Mouse (Mus musculus) limb, embryonic 11.5 days (tissue): ENCODE measurements around the gene Dlec1. TPM values are rescaled to one million over a fixed set of nuclear protein-coding genes. Genes with fewer than 3 reads are reported as not detected.
A peak's percentile ranks its signal among the peaks of the same experiment; 100 is the strongest.

Source experiments
- ATAC-seq: fragments of 200-750 bp; cut with Nextera tagmentation; 2 replicates; pipeline ENCODE4 v1.8.0; 2017; ENCODE audit warnings: low read depth; ENCODE audit not compliant: insufficient number of reproducible peaks, low FRiP score, low TSS enrichment
- DNase-seq: peaks from one replicate; pipeline ENCODE4 v3.0.0-alpha.2; 2015; ENCODE audit warnings: low spot score
- H3K27ac ChIP-seq: fragments of 300-500 bp; sonication (generic); replicated peaks from 2 replicates; pipeline ENCODE4 v1.5.1; 2014; ENCODE audit warnings: low read depth, mild to moderate bottlenecking, low read length
- H3K27me3 ChIP-seq: fragments of 300-500 bp; sonication (generic); 2 replicates; pipeline ENCODE4 v1.6.1; 2014; ENCODE audit warnings: mild to moderate bottlenecking, low read length, mixed read lengths; ENCODE audit not compliant: control insufficient read depth, insufficient read depth
- H3K36me3 ChIP-seq: fragments of 300-500 bp; sonication (generic); 2 replicates; pipeline ENCODE4 v1.6.1; 2014; ENCODE audit warnings: mild to moderate bottlenecking, low read length, moderate library complexity, mixed read lengths; ENCODE audit not compliant: control insufficient read depth, insufficient read depth
- H3K4me1 ChIP-seq: fragments of 300-500 bp; sonication (generic); 2 replicates; pipeline ENCODE4 v1.6.1; 2014; ENCODE audit warnings: low read length, mixed read lengths; ENCODE audit not compliant: control insufficient read depth, insufficient read depth
- H3K4me2 ChIP-seq: fragments of 300-500 bp; sonication (generic); 2 replicates; pipeline ENCODE4 v1.6.1; 2014; ENCODE audit warnings: low read depth, mild to moderate bottlenecking, moderate library complexity; ENCODE audit not compliant: severe bottlenecking
- H3K4me3 ChIP-seq: fragments of 300-500 bp; sonication (generic); 2 replicates; pipeline ENCODE4 v1.5.1; 2014; ENCODE audit warnings: low read depth, low read length
- H3K9ac ChIP-seq: fragments of 300-500 bp; sonication (generic); 2 replicates; pipeline ENCODE4 v1.6.1; 2014; ENCODE audit warnings: mild to moderate bottlenecking, low read length
- H3K9me3 ChIP-seq: fragments of 300-500 bp; sonication (generic); 2 replicates; pipeline ENCODE4 v1.6.1; 2016; ENCODE audit warnings: low read length; ENCODE audit not compliant: control insufficient read depth
- WGBS: fragments of 180-500 bp; shearing (Covaris S2); extraction: QIAGEN DNeasy Blood & Tissue Kit; methylation state at CpG from one replicate; pipeline ENCODE4 v1.1.7; 2014; 5-methylcytosine and 5-hydroxymethylcytosine counted together
- polyA plus RNA-seq: library from polyadenylated mRNA; unstranded; fragments of >200 nt; fragmentation: Nextera tagmentation; extraction: Ambion mirVana; gene quantifications from 2 replicates; pipeline ENCODE4 v1.2.1, GENCODE M21; 2014

The Dlec1 gene
- polyA plus RNA-seq, 1 experiment from 2014 or later, result 2.1 TPM

DNA sequence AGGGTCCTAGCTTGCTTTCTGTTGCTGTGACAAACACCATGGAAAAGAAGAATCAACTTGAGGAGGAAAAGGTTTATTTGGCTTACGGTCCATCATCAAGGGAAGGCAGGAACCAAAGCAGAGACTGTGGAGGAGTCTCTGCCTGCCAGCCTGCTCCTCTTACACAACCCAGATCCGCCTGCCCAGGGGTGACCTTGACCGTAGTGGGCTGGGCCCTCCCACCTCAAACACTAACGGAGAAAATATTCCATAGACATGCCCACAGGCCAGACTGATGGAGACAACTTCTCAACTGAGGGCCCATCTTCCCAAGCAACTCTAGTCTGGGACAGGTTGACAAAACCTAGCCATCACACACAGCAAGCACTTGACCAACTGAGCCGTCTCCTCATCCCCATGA is 39.8 kb downstream of the Dlec1 start:
- H3K9me3 ChIP-seq, result no peaks in the 10 kb centered on the region
- no peak overlapping the region for H3K27ac ChIP-seq
- no peak for DNase-seq
- no peak overlapping the region for H3K4me2 ChIP-seq
- no peaks in the 10 kb centered on the region for H3K4me1 ChIP-seq
- H3K27me3 ChIP-seq, result no peaks in the 10 kb centered on the region
- no peak overlapping the region for H3K9ac ChIP-seq
- H3K36me3 ChIP-seq, result no peaks in the 10 kb centered on the region
- ATAC-seq, result no peak
- H3K4me3 ChIP-seq, result no peak overlapping the region
- 89% methylated on average over 5 of the region's 5 CpGs for WGBS

DNA sequence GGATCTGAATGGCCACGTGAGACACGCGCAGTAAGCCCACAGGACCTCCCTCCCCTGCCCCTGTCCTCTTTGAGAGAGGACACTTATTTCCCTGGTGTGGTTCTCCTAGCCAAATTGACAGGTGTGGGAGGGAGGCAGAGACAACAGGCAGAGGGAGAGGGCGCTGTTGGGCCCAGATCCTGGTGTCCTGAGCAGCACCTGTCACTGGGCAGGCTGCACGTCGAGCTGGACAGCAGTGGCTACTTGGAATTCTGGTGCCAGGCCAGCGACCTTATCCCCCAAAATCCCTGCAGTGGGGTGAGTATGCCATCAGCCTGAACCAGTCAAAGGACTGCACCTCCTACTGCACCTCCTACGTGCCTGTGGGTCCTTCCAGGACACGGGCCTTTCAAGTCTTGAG is 41.1 kb downstream of the Dlec1 start:
- Histone ChIP-seq H3K36me3 (no peaks in the 10 kb centered on the region), H3K4me3 (no peak overlapping the region), H3K4me1 (no peaks in the 10 kb centered on the region), H3K4me2 (no peak overlapping the region), H3K27ac (no peak overlapping the region), H3K9ac (no peak overlapping the region), H3K27me3 (no peaks in the 10 kb centered on the region), H3K9me3 (no peaks in the 10 kb centered on the region)
- no peak for ATAC-seq
- no peak for DNase-seq
- 74% methylated on average over 9 of the region's 9 CpGs for WGBS

DNA sequence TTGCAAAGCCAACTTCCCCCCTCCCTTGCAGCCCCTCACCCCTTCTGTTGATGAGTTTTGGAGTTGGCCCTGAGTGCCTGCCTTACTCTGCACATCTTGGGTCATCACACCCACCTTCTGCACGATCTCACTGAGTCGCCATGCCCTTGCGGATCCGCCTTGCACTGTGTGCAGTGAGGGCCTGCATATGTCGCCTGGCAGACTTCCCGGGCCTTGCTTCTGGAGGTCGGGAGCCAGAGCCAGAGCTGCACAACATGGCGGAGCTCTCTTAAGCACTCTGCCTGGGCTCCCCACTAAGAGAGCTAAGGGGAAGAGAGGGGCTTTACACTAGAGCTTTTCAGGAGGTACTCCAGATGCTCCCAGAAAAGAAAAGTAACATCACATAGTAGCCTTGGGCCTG is 42.4 kb downstream of the Dlec1 start:
- H3K4me3 ChIP-seq, result no peak overlapping the region
- WGBS, result 89% methylated on average over 8 of the region's 8 CpGs
- no peaks in the 10 kb centered on the region for H3K9me3 ChIP-seq
- no peaks in the 10 kb centered on the region for H3K27me3 ChIP-seq
- H3K4me1 ChIP-seq, result no peaks in the 10 kb centered on the region
- H3K27ac ChIP-seq, result no peak overlapping the region
- H3K9ac ChIP-seq, result no peak overlapping the region
- no peak for DNase-seq
- H3K4me2 ChIP-seq, result no peak overlapping the region
- H3K36me3 ChIP-seq, result no peaks in the 10 kb centered on the region
- no peak for ATAC-seq

DNA sequence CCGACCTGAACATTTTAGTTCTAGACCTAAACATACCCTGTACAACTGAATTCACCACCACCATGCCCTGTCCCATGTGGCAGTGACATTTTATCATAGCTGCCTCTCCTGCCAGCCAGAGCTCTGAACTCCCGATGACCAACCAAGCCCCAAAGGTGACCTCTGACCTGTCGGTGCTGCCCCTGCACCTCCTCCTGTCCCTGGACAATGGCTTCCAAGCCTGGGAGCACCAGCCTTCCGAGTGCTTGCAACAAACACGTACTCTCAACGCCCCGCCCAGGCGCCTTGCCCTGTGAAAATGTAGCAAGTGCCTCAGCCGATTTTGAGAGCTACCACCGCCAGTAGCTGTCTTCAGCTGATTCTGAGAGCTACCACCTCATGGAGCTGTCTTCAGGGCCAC is 42.9 kb downstream of the Dlec1 start:
- DNase-seq (no peak), ATAC-seq (no peak)
- H3K27ac ChIP-seq, result no peak overlapping the region
- no peak overlapping the region for H3K9ac ChIP-seq
- H3K27me3 ChIP-seq, result no peaks in the 10 kb centered on the region
- no peak overlapping the region for H3K4me3 ChIP-seq
- 67% methylated on average over 10 of the region's 10 CpGs for WGBS
- no peaks in the 10 kb centered on the region for H3K36me3 ChIP-seq
- no peaks in the 10 kb centered on the region for H3K9me3 ChIP-seq
- no peak overlapping the region for H3K4me2 ChIP-seq
- H3K4me1 ChIP-seq, result no peaks in the 10 kb centered on the region

DNA sequence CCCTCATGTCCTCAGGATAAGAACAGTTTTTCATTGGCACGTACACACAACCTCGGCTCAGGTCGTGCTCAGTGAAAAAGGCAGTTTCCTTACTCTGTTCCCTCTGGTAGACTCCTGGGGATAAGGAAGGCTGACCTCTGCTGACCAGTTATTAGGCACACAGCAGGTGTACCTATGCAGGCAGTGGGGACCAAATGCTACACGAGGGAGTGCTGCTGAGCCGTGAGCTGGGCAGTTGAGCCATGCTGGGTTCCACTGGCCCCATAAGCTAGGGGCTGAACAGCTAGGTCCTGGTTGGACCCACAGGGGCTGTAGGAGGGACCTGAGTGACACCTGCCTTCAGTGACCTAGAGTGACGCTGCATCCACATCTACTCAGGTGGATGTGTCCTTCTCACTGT is 43.4 kb downstream of the Dlec1 start:
- Histone ChIP-seq H3K9ac (no peak overlapping the region), H3K27ac (no peak overlapping the region), H3K4me1 (no peaks in the 10 kb centered on the region), H3K27me3 (no peaks in the 10 kb centered on the region), H3K4me3 (no peak overlapping the region), H3K36me3 (no peaks in the 10 kb centered on the region), H3K9me3 (no peaks in the 10 kb centered on the region), H3K4me2 (no peak overlapping the region)
- no peak for DNase-seq
- WGBS, result 69% methylated on average over 6 of the region's 6 CpGs
- no peak for ATAC-seq

DNA sequence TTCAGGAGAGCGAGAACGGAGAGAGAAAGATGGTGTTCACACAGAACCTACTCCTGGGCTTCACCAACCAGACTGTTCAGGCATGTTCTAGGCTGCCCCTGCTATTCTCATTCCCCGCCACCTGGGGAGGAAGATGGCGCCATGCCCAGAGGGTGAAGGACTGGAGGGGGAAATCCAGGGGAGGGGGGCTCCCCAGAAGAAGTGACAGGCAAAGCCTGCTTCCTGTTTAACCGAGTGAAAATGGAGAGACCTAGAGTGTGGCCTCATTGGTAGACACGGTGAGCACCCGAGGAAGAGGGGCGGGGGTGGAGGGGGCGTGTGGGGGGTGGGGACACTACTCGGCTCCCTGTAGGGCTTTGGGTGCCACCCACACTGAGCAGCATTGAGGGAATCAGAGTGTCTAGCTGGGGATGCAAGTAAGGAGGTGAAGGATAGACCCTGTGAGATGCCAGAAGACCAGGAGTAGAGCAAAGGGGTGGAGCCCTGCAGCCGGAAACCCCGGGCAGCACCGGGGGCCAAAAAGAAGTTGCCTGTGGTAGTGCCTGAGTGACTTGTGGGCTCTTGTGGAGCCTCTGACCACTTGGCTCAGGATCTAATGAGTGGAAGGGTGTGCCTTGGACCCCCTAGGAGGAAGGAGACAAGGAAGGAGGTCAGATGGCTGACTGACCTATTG is 44.0 kb downstream of the Dlec1 start:
- no peaks in the 10 kb centered on the region for H3K27me3 ChIP-seq
- H3K9ac ChIP-seq, result no peak overlapping the region
- no peaks in the 10 kb centered on the region for H3K36me3 ChIP-seq
- no peaks in the 10 kb centered on the region for H3K4me1 ChIP-seq
- no peaks in the 10 kb centered on the region for H3K9me3 ChIP-seq
- H3K4me3 ChIP-seq, result no peak overlapping the region
- H3K27ac ChIP-seq, result no peak overlapping the region
- ATAC-seq (no peak), DNase-seq (no peak)
- no peak overlapping the region for H3K4me2 ChIP-seq
- WGBS, result 82% methylated on average over 13 of the region's 13 CpGs

DNA sequence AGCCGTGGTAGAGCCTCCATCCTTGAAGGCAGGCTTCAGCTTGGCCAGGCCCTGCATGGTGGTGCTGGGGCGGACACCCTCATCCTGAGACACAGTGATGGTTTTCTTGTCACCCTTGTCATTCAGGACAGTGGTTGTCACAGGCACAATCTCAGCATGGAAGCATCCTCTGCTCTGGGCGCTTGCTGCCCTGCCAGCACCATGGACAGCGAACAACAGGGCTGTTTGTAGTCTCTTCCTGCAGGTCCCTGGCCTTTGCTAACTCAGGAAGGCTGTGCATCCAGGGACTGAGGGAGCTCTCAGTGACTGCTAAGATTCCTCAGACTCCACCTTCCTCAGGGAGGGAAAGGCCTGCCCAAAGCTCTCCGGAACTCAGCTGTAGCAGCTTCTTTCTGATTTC is 47.3 kb downstream of the Dlec1 start:
- no peak overlapping the region for H3K9ac ChIP-seq
- 23% methylated on average over 5 of the region's 5 CpGs for WGBS
- ATAC-seq (no peak), DNase-seq (peak; percentile 88)
- H3K4me3 ChIP-seq, result no peak overlapping the region
- H3K9me3 ChIP-seq, result no peaks in the 10 kb centered on the region
- no peak overlapping the region for H3K27ac ChIP-seq
- H3K4me2 ChIP-seq, result no peak overlapping the region
- H3K27me3 ChIP-seq, result no peaks in the 10 kb centered on the region
- H3K36me3 ChIP-seq, result no peaks in the 10 kb centered on the region
- no peaks in the 10 kb centered on the region for H3K4me1 ChIP-seq

DNA sequence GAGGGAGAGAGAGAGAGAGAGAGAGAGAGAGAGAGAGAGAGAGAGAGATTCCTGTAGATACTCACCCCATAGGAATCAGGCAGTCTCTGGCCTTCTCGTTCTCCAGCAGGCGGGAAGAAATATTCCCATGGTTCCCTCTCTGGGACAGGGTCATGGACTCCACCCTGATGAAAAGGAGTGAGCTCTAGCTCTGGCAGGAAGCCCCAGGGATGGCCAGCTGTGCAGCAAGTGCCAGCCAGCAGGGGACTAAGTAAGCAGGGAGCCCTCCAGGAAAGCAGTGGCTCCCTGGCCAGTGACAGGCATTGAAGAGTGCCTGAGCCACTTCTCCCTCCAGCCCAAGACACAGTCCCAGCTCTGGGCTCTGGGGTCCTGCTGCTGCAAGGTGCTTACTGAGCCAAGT is 49.5 kb downstream of the Dlec1 start:
- whole genome bisulfite sequencing, result 84% methylated on average over 2 of the region's 2 CpGs
- no peak for DNase-seq

DNA sequence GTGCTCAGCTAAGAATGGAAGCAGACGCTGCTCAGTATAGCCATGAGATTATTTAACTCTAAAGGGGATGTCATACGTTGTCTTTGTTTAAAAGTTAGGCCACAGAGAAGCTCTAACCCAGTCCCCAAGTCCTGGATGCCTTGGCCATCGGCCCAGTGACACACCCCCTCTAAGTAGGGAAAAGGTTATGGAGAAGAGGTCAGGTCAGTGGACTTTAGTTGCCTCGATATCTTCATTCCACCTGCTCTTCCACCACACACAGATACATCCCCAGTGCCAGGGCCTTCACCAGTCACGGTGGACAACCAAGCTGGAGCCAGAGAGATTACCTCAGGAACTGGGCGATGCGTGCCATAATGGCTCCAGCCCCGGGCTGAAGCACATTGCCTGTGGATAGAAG is 53.1 kb downstream of the Dlec1 start:
- Histone ChIP-seq H3K4me1 (no peaks in the 10 kb centered on the region), H3K27me3 (0 out of 2 replicates have a peak, but pooled peaks cover 6% of the 10 kb centered on the region), H3K4me3 (no peak overlapping the region), H3K9ac (no peak overlapping the region), H3K27ac (no peak overlapping the region), H3K4me2 (no peak overlapping the region), H3K36me3 (no peaks in the 10 kb centered on the region), H3K9me3 (no peaks in the 10 kb centered on the region)
- DNase-seq, result no peak
- ATAC-seq, result no peak
- WGBS, result 79% methylated on average over 8 of the region's 8 CpGs

More for the DNA sequence above, 49.5 kb downstream of the Dlec1 start:
- Histone ChIP-seq H3K36me3 (no peaks in the 10 kb centered on the region), H3K4me1 (no peaks in the 10 kb centered on the region), H3K4me3 (no peak overlapping the region), H3K9ac (no peak overlapping the region), H3K4me2 (no peak overlapping the region), H3K27ac (no peak overlapping the region), H3K9me3 (no peaks in the 10 kb centered on the region), H3K27me3 (0 out of 2 replicates have a peak, but pooled peaks cover 6% of the 10 kb centered on the region)
- no peak for ATAC-seq
